Comparison of ENCODE assay signal across 8 mouse cellular contexts in the genomic region with DNA sequence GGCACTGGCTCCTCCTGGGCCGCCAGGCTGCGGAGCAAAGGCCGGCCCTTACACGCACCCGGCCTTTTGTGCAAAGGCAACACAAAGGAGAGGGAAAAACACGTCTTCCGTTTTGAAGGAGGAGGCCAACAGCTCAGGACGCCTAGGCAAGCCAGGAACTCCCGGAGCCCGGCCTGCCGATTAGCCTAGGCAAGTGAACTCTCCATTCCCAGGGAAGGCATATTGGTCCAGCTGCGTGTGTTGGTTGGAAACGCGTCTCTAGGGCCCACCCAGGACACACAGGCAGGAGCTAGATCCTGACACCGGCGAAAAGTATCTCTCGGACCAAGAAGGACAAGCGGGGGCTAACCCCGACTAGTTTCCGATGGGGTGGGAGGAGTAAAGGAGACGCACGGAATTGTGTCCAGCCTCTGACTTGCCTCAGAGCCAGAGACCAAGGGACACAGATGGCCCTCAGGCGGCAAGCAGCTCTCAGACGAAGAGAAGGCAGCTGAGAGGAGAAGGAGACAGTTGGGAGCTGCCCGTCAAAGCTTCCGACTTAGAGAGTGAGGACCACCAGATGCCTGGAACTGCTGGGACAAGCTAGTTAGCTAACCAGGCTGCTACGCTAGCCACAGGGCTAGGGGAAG. TPM values are rescaled to one million over a fixed set of nuclear protein-coding genes. Genes with fewer than 3 reads are reported as not detected.
DNase-seq lines count a peak whose midpoint lies in the region; ATAC-seq lines count a peak whose summit lies in the region.

No protein-coding gene starts in this region.

- H3K36me3 ChIP-seq in lung, embryonic 16.5 days (ENCODE audit: control insufficient read depth, insufficient read depth, low read length): no peaks in the 10 kb centered on the region
- no peaks in the 10 kb centered on the region for H3K36me3 ChIP-seq in limb, embryonic 10.5 days
- H3K36me3 ChIP-seq in stomach, embryonic 15.5 days: no peaks in the 10 kb centered on the region

- no peak overlapping the region for H3K9ac ChIP-seq in lung, embryonic 16.5 days (ENCODE audit: low read length)
- H3K9ac ChIP-seq in stomach, embryonic 15.5 days: no peak overlapping the region

- H3K4me2 ChIP-seq in lung, embryonic 16.5 days (ENCODE audit: low read depth, low read length): peak overlapping the region; percentile 27; the same call in 1 of the 2 replicates
- peak overlapping the region; percentile 35 for H3K4me2 ChIP-seq in stomach, embryonic 15.5 days

- peaks cover 24% of the 10 kb centered on the region; the same call in 1 of the 2 replicates for H3K4me1 ChIP-seq in lung, embryonic 16.5 days (replicated peaks; ENCODE audit: control insufficient read depth, insufficient read depth, low read length)
- peaks cover 58% of the 10 kb centered on the region for H3K4me1 ChIP-seq in limb, embryonic 10.5 days
- H3K4me1 ChIP-seq in stomach, embryonic 15.5 days: peaks cover 27% of the 10 kb centered on the region

- under 1% methylated on average over 27 of the region's 27 CpGs for WGBS in lung, embryonic 16.5 days
- WGBS in limb, embryonic 10.5 days: under 1% methylated on average over 27 of the region's 27 CpGs
- under 1% methylated on average over 27 of the region's 27 CpGs for WGBS in stomach, embryonic 15.5 days

- peaks cover 2% of the 10 kb centered on the region for H3K9me3 ChIP-seq in lung, embryonic 16.5 days (ENCODE audit: control insufficient read depth, low read length)
- H3K9me3 ChIP-seq in limb, embryonic 10.5 days (replicated peaks): no peaks in the 10 kb centered on the region
- no peaks in the 10 kb centered on the region for H3K9me3 ChIP-seq in stomach, embryonic 15.5 days

- H3K27ac ChIP-seq in lung, embryonic 16.5 days (ENCODE audit: low read length): no peak overlapping the region
- no peak overlapping the region for H3K27ac ChIP-seq in limb, embryonic 10.5 days
- no peak overlapping the region for H3K27ac ChIP-seq in stomach, embryonic 15.5 days

- peak; percentile 47 to 64 for DNase-seq in cerebellum, postnatal 10 days
- no peak for DNase-seq in cerebellum, postnatal 36 days
- no peak for DNase-seq in lung, postnatal 36 days
- peak; percentile 68 for DNase-seq in limb, embryonic 10.5 days (ENCODE audit: low spot score)
- DNase-seq in adrenal gland, adult 2 months: no peak

- no peak for ATAC-seq in lung, embryonic 16.5 days (ENCODE audit: low read depth)
- no peak for ATAC-seq in stomach, embryonic 15.5 days (ENCODE audit: insufficient read depth, low FRiP score, low read depth)
- ATAC-seq in erythroblast, adult 5-6 weeks (replicated peaks; ENCODE audit: low FRiP score, poor library complexity, severe bottlenecking): no peak

- peak overlapping the region; percentile 10 for H3K4me3 ChIP-seq in lung, embryonic 16.5 days (ENCODE audit: low read length)
- peak overlapping the region; percentile 23 for H3K4me3 ChIP-seq in limb, embryonic 10.5 days
- H3K4me3 ChIP-seq in stomach, embryonic 15.5 days (replicated peaks): peak overlapping the region; percentile 2

- peaks cover 99% of the 10 kb centered on the region for H3K27me3 ChIP-seq in lung, embryonic 16.5 days (ENCODE audit: control insufficient read depth, insufficient read depth, low read depth, low read length)
- peaks cover 100% of the 10 kb centered on the region for H3K27me3 ChIP-seq in limb, embryonic 10.5 days (ENCODE audit: low read depth, poor library complexity, severe bottlenecking)
- H3K27me3 ChIP-seq in stomach, embryonic 15.5 days (replicated peaks): peaks cover 98% of the 10 kb centered on the region

RNA-seq across cellular contexts. Expression of gene Olig2, which starts 2.5 kb away (rescaled TPM):
- not detected in 2 replicates for polyA plus RNA-seq in lung, embryonic 16.5 days (2015; fragmentation: Nextera tagmentation; extraction: Ambion mirVana)
- 0.08 TPM in 1 of 2 replicates, not detected in the other for polyA plus RNA-seq in limb, embryonic 10.5 days (2016; fragmentation: Nextera tagmentation; extraction: Ambion mirVana)
- polyA plus RNA-seq in stomach, embryonic 15.5 days (2015; fragmentation: Nextera tagmentation; extraction: Ambion mirVana): not detected in 2 replicates
- total RNA-seq in erythroblast, adult 5-6 weeks (2015; ENCODE audit: low replicate concordance): not detected in 2 replicates
- total RNA-seq in erythroblast, adult 5-6 weeks (2017; ENCODE audit: low replicate concordance): not detected in 2 replicates
- not detected for total RNA-seq in adrenal gland, adult 2 months (2021)
- not detected in 2 replicates for polyA plus RNA-seq in adrenal gland, adult 2 months (2012; rRNA removed)

RNA-seq across cellular contexts. Expression of gene Olig1, which starts 46.8 kb away (rescaled TPM):
- polyA plus RNA-seq in lung, embryonic 16.5 days (2015; fragmentation: Nextera tagmentation; extraction: Ambion mirVana): 0.40 TPM in 1 of 2 replicates, not detected in the other
- not detected in 2 replicates for polyA plus RNA-seq in limb, embryonic 10.5 days (2016; fragmentation: Nextera tagmentation; extraction: Ambion mirVana)
- 0.12 and 0.13 TPM in 2 replicates for polyA plus RNA-seq in stomach, embryonic 15.5 days (2015; fragmentation: Nextera tagmentation; extraction: Ambion mirVana)
- not detected in 2 replicates for total RNA-seq in erythroblast, adult 5-6 weeks (2015; ENCODE audit: low replicate concordance)
- total RNA-seq in erythroblast, adult 5-6 weeks (2017; ENCODE audit: low replicate concordance): not detected in 2 replicates
- total RNA-seq in adrenal gland, adult 2 months (2021): under 1 TPM; 0.37 to 0.86 TPM
- polyA plus RNA-seq in adrenal gland, adult 2 months (2012; rRNA removed): 0.49 and 2.2 TPM in 2 replicates

Comparison
In these comparisons a context has a peak if more than half of its experiments do, and no peak if none do; other contexts are left out.
1. DNase-seq: peak in cerebellum, postnatal 10 days (2 of 2) and limb, embryonic 10.5 days (single experiment); none in cerebellum, postnatal 36 days (0 of 2), lung, postnatal 36 days (single experiment) and adrenal gland, adult 2 months (single experiment).
2. Peak in every context shown above with its lines, with median percentiles within 50 percentile points of each other: H3K4me3 ChIP-seq.